Mouse (Mus musculus) lung, adult 2 months (tissue): ENCODE measurements around the gene Zfp362.

Source experiments
- CTCF ChIP-seq: fragments of 200-500 bp; IDR thresholded peaks from 2 replicates; pipeline ENCODE4 v1.5.1; 2011; ENCODE audit warnings: mild to moderate bottlenecking, low read length, control low read depth; ENCODE audit not compliant: insufficient read depth
- POLR2A ChIP-seq: fragments of 200-500 bp; IDR thresholded peaks from 2 replicates; pipeline ENCODE4 v1.6.1; 2011; ENCODE audit warnings: low read depth, mild to moderate bottlenecking, control low read depth, low read length, borderline replicate concordance; ENCODE audit errors: extremely low read depth

- TF ChIP-seq CTCF (no peak), POLR2A (no peak)
Observed at GRCm38 (mm10) chr4:128752031-128752757, 53.7 kb downstream of the Zfp362 start.
